Mouse (Mus musculus) lung, adult 10 weeks (tissue): ENCODE results near the gene Ube2b. TPM values are rescaled to one million over a fixed set of nuclear protein-coding genes. Genes with fewer than 3 reads are reported as not detected.

Source experiments
- polyA plus RNA-seq: library from polyadenylated mRNA; stranded (reverse); fragments of 350-450 nt; fragmentation: Illumina TruSeq; extraction: RNeasy Lipid Tissue Mini Kit (QIAGEN cat#74804); gene quantifications from one replicate; pipeline ENCODE4 v1.2.3, GENCODE M21; 2014; ENCODE audit warnings: low read depth, low replicate concordance; ENCODE audit not compliant: insufficient read depth

Gene Ube2b
- polyA plus RNA-seq = 157 TPM

DNA sequence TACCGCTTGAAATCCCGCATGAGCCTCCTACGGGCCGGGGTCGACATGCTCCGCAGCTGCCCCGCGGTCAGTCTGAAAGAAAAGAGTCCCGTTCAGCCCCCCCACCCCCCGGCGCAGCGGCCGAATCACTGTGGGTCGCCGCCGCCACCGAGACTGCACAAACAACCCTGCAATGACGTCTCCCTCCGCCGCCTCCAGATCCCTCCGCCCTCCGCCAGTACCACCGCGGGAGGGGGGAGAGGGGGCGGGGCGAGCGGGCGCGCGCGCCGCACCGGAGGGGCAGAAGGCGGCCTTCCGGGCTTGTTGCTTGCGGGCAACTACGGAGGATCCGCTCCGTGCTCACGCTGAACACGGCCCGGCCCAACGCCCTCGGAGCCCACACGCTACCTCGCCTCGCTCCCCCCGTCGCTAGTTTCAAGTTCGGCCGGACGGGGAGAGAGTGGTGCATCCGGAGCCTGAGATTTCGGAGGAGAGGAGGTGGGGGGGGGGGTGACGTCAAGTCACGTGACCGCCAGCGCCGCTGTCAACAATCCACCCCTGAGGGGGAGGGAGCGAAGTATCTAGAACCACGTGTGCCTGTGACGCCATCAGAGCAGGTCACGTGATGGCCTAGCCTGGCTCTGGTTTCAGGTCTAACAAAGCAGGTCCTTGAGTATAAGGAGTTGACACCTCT is at the start of gene Ube2b:
Gene Ube2b, minus strand, starts transcription at position 473 of the 673 bp plus-strand sequence.

DNA sequence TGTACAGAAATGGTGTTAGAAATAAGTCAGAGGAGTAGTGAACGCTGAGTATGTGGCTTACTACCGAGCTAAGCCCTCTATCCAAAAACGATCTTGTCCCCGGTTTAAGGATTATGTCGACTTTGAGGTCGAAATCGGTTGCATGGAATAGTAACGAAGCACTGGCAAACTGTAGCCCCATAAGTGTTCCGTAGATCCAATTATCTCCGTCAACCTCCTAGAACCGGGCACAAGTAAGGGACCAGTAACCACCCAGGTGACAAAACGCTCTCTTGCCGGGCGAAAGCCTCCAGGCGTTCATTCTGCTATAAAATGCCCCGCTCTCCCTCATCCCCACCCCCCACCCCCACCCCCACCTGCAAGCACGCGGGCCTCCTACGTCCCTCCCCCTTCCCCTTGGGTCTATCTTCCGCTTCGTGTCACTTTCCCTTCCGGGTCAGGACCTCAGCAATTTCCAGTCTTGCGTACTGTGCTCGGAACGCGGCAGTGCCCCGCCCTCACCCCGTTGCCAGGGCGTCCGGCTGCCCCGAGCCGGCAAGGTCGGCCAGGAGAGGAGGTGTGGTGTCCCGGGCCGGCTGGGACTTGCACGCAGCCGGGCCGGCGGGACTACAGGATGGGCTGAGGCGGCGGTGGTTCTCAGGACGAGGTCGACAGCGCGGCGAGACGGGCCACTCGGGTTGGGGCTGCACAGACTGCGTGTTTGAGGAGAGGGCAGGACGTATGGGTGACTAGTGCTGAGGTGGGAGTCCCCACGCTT is 3.4 kb upstream of the Ube2b start, which contains the start of gene Cdkl3:
Gene Cdkl3, plus strand, starts transcription at position 450 of the 757 bp plus-strand sequence.

GRCm38 (mm10) chr11:51967443-51968401 is 32.8 kb downstream of the Ube2b start, which contains the start of gene Cdkn2aipnl:
Gene Cdkn2aipnl, plus strand, starts transcription at chr11:51967661.

Other genes starting within 250 kb of the Ube2b start
- 3.5 TPM for gene Sec24a, start 237.1 kb downstream of the Ube2b start, polyA plus RNA-seq
- 89.7 TPM for gene Sar1b, start 237.1 kb downstream of the Ube2b start, polyA plus RNA-seq
- gene Jade2, start 143.1 kb downstream of the Ube2b start, polyA plus RNA-seq = 10.7 TPM
- 32.4 TPM for gene Cdkn2aipnl, start 33.1 kb downstream of the Ube2b start, polyA plus RNA-seq
- gene Cdkl3, start 3.5 kb upstream of the Ube2b start, polyA plus RNA-seq = 2.6 TPM
- gene Ppp2ca, start 97.9 kb upstream of the Ube2b start, polyA plus RNA-seq = 37.6 TPM
- not detected for gene Olfr1373, start 144.8 kb upstream of the Ube2b start, polyA plus RNA-seq
- gene Olfr1371, start 213.2 kb upstream of the Ube2b start, polyA plus RNA-seq = not detected
- gene Skp1a, start 231.2 kb upstream of the Ube2b start, polyA plus RNA-seq = 266 TPM